Mouse (Mus musculus) heart, adult 8-10 months (tissue): Measurements from ENCODE around the gene Tomm34. TPM values are rescaled to one million over a fixed set of nuclear protein-coding genes. Genes with fewer than 3 reads are reported as not detected.
"Not testable (repeated sequence)": the region's sequence is repeated elsewhere in the genome, so short reads cannot be mapped to it uniquely, and the experiment has no call there.

Source experiments
- DNase-seq: peaks from one replicate; pipeline ENCODE4 v3.0.0; 2022; ENCODE audit warnings: low spot score
- total RNA-seq, 4 experiments: library from RNA; stranded (reverse); gene quantifications; 2 replicates each; pipeline ENCODE4 v1.2.4; 2022

Gene Tomm34
- total RNA-seq, 4 experiments from 2014 or later: 18.3 to 24.4 (median 20.0) TPM

- no peak for DNase-seq
Observed at GRCm38 (mm10) chr2:164076874-164077425, 6.0 kb upstream of the Tomm34 start.

- no peak for DNase-seq
Observed at GRCm38 (mm10) chr2:164075088-164075487, 4.1 kb upstream of the Tomm34 start.

DNA sequence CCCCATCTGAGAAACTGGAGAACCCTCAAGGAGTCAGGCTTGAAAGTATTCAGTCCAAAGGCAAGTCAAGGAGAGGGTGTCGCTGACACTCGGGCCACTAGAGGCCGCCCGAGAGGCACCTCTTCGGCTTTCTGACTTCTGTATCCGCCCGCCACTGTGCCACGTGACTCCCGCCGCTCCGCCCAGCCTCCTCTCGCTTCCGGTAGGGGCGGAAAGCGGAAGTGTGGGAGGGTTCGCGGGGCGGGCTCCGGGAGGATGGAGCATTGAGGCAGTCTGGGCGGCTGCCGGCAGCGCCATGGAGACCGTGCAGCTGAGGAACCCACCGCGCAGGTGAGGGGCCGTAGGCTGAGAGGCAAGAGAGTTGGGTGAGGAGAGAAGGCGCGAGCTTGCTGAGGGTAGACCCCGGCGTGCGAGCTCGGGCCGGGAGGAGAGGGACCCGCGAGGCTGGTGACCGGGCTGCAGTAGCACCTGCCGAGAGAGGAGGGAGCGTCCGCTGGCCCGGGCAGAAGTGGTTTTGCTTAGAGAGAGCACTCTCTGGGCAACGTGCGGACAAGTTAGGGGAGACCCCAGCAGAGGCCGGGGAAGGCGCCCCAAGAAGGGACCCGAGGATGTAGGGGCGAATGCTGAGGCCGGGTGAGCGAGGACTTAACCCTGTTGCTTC, 3.1 kb upstream of the Tomm34 start:
- DNase-seq: peak; percentile 99

DNA sequence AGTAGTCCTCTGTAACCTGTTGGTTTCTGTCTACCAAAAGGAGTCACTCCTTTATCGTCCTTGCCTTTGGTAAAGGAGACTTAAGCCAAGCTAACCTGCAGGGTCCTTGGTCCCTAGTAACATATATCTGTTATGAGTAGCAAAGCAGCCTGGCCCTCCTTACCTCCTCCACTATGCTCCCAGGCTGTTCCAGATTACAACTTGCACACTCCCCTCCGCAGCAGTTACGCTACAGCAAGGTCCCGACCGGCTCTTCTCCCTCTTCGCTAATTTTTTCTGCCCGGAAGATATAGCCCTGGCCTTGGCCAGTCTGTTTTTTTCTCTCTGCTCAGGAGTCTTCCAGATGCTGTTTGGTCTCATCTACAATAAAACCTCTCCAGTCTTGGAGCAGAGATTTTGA, 2.2 kb upstream of the Tomm34 start:
- DNase-seq: no peak

- no peak for DNase-seq
Observed at GRCm38 (mm10) chr2:164072109-164072508, 1.1 kb upstream of the Tomm34 start.

- DNase-seq: not testable (repeated sequence)
Observed at GRCm38 (mm10) chr2:164071437-164071820, 460 bp upstream of the Tomm34 start.

- no peak for DNase-seq
Observed at GRCm38 (mm10) chr2:164070142-164070764, 716 bp downstream of the Tomm34 start, which contains the start of gene Stk4. TSS of gene Stk4 (plus strand) at chr2:164070322.

DNA sequence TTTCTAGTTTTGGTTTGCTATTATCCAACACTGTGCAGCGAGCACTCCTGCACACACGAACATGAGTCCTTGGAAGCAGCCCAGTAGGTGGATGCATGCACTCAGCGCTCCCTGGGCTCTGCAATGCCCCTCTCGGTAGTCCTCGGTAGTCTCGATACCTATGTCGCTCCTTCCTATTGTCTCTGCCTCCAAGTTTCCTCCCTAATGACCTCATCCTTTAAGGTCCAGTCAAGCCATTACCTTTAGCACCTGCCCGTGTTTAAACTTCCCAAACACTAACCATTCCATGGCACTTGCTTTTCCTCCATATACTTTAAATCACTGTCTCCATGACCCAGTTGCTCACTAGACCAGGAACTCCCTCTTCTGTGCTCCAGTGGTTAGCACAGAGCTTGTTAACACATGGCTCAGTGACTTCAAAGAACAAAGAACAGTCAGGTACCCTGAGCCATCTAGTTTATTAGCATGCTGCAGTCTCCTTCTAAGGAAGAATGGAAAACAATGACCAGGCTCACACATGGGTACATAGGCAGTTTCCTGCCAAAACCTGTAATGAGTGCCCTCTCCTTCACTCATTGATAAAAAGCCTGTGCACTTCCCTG, 11.2 kb downstream of the Tomm34 start:
- DNase-seq: no peak

DNA sequence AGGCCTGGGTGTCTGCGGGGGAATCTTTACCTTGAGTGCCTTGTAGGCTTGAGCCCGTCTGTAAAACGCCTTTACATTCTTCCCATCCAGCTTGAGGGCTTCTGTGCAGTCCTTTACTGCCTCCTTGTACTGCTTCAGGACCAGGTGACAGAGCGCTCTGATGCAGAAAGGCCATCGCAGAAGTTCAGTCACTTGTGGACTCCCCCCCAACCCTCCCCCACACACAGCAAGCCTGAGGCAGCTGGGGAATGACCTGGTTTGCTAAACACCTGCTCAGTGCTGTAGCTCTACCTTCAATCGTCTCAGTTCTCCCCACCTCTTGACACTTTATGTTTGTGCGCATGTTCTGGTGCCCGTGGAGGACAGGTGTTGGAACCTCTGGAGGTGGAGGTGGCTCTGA, 16.3 kb downstream of the Tomm34 start:
- no peak for DNase-seq

DNA sequence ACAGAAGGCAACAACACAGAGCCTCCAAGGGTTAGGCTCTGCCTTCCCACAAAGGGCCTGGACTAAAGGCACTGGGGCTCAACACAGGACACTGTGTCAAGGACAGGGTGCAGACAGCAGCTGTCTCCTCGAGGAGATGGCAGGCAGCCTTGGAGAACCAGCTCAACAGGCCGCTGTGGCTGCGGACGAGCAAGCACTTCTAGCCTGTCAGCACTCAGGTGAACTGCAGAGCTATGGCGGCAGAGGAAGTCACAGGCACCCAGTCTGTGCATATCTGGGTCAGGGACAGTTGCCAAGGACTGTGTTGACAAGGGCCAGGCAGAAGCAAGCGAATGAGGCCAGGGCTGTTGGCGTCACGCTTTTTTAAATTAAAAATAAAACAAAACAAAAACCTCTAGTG, 17.2 kb downstream of the Tomm34 start:
- DNase-seq: peak; percentile 62

- DNase-seq: no peak
Observed at GRCm38 (mm10) chr2:164047197-164047690, 23.7 kb downstream of the Tomm34 start.

- no peak for DNase-seq
Observed at GRCm38 (mm10) chr2:164041523-164041922, 29.4 kb downstream of the Tomm34 start.

GRCm38 (mm10) chr2:164040949-164041348, 30.0 kb downstream of the Tomm34 start:
- no peak for DNase-seq

GRCm38 (mm10) chr2:164038407-164039028, 32.5 kb downstream of the Tomm34 start:
- no peak for DNase-seq

GRCm38 (mm10) chr2:164036520-164037019, 34.4 kb downstream of the Tomm34 start:
- DNase-seq: no peak

GRCm38 (mm10) chr2:164032973-164033372, 38.0 kb downstream of the Tomm34 start:
- DNase-seq: no peak

- no peak for DNase-seq
Observed at GRCm38 (mm10) chr2:164031147-164031546, 39.8 kb downstream of the Tomm34 start.

GRCm38 (mm10) chr2:164025150-164025549, 45.8 kb downstream of the Tomm34 start, which contains the start of gene Pabpc1l:
TSS of gene Pabpc1l (plus strand) at chr2:164025450.
- DNase-seq: no peak

DNA sequence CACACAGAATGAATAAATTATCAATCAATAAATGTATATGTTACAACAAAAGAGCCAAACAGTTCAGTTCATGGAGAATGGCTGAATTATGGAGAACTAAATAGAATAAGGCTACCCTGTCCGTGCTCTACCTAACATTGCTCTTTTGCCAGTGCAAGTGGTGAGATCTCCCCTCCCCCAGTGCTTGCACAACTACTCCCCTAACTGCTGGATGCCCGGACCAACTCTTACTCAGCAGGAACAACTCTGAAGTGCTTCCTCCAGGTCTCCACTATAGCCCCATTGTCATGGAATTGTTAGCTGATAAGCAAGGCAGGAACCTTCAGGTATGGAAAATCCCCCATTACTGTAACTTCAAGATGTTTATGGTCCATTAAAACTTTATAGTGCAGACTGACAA, 48.9 kb downstream of the Tomm34 start:
- no peak for DNase-seq

- no peak for DNase-seq
Observed at GRCm38 (mm10) chr2:164019943-164020342, 51.0 kb downstream of the Tomm34 start.

- no peak for DNase-seq
Observed at GRCm38 (mm10) chr2:164018910-164019309, 52.1 kb downstream of the Tomm34 start.

DNA sequence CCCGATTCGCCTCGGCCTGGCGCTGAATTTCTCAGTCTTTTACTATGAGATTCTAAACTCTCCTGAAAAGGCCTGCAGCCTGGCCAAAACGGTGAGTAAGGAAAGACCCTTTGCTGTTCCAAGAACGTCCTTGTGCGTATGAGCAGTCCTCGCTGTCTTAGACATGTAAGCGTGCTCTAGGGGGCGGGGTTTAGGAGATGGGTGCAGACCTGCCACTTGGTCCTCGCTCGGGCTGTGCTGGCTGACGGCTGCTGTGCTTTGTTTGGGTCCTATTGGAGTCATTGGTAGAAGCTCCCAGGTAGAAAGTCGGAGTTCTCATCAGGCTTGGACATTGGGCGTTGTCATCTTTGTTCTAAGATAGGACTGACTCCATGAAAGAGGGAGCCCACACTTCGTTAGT, 55.7 kb downstream of the Tomm34 start:
- DNase-seq: no peak
